Mouse (Mus musculus): Measurements from ENCODE around the gene Mael. TPM values are rescaled to one million over a fixed set of nuclear protein-coding genes. Genes with fewer than 3 reads are reported as not detected.

The Mael gene
- polyA plus RNA-seq (2012; rRNA removed): not detected in 2 replicates

GRCm38 (mm10) chr1:166238315-166238969 is at the start of gene Mael:
TSS of gene Mael (minus strand) at chr1:166238747.

GRCm38 (mm10) chr1:166253898-166254894 is 15.6 kb upstream of the Mael start, which contains the start of gene Ildr2:
TSS of gene Ildr2 (plus strand) at chr1:166254139.

Other genes starting within 250 kb of the Mael start
- 13.3 and 14.3 TPM in 2 replicates for gene Pou2f1, start 236.1 kb downstream of the Mael start, polyA plus RNA-seq (2012; rRNA removed)
- 0.08 and 0.09 TPM in 2 replicates for gene Dusp27, start 110.8 kb downstream of the Mael start, polyA plus RNA-seq (2012; rRNA removed)
- 726 and 814 TPM in 2 replicates for gene Gpa33, start 108.5 kb downstream of the Mael start, polyA plus RNA-seq (2012; rRNA removed)
- gene Ildr2, start 15.4 kb upstream of the Mael start, polyA plus RNA-seq (2012; rRNA removed): 0.90 and 0.93 TPM in 2 replicates
- gene Tada1, start 140.3 kb upstream of the Mael start, polyA plus RNA-seq (2012; rRNA removed): 10.4 and 11.3 TPM in 2 replicates
- gene Pogk, start 171.1 kb upstream of the Mael start, polyA plus RNA-seq (2012; rRNA removed): 3.2 and 3.5 TPM in 2 replicates